Mouse (Mus musculus) embryonic facial prominence, embryonic 15.5 days (tissue): ENCODE results near the gene Mpp4. TPM values are rescaled to one million over a fixed set of nuclear protein-coding genes. Genes with fewer than 3 reads are reported as not detected.

ENCODE experiments used
- ATAC-seq: fragments of 200-750 bp; cut with Nextera tagmentation; 2 replicates; pipeline ENCODE4 v1.8.0; 2017; ENCODE audit warnings: low read depth, moderate TSS enrichment; ENCODE audit not compliant: insufficient number of reproducible peaks, low FRiP score, low TSS enrichment
- H3K27ac ChIP-seq: fragments of 300-500 bp; sonication (generic); replicated peaks from 2 replicates; pipeline ENCODE4 v1.5.1; 2015; ENCODE audit warnings: mild to moderate bottlenecking, inconsistent platforms
- H3K27me3 ChIP-seq: fragments of 300-500 bp; sonication (generic); 2 replicates; pipeline ENCODE4 v1.6.1; 2015; ENCODE audit warnings: inconsistent platforms
- H3K36me3 ChIP-seq: fragments of 300-500 bp; sonication (generic); 2 replicates; pipeline ENCODE4 v1.6.1; 2015; ENCODE audit warnings: mild to moderate bottlenecking, inconsistent platforms
- H3K4me1 ChIP-seq: fragments of 300-500 bp; sonication (generic); 2 replicates; pipeline ENCODE4 v1.6.1; 2015; ENCODE audit warnings: inconsistent platforms
- H3K4me2 ChIP-seq: fragments of 300-500 bp; sonication (generic); replicated peaks from 2 replicates; pipeline ENCODE4 v1.6.1; 2015; ENCODE audit warnings: mild to moderate bottlenecking, inconsistent platforms
- H3K4me3 ChIP-seq: fragments of 300-500 bp; sonication (generic); replicated peaks from 2 replicates; pipeline ENCODE4 v1.5.1; 2015; ENCODE audit warnings: mild to moderate bottlenecking, inconsistent platforms
- H3K9ac ChIP-seq: fragments of 300-500 bp; sonication (generic); 2 replicates; pipeline ENCODE4 v1.6.1; 2015; ENCODE audit warnings: inconsistent platforms
- H3K9me3 ChIP-seq: fragments of 300-500 bp; sonication (generic); replicated peaks from 2 replicates; pipeline ENCODE4 v1.6.1; 2016; ENCODE audit warnings: inconsistent platforms
- WGBS: fragments of 180-500 bp; shearing (Covaris S2); methylation state at CpG from one replicate; pipeline ENCODE4 v1.1.7; 2015; 5-methylcytosine and 5-hydroxymethylcytosine counted together
- polyA plus RNA-seq: library from polyadenylated mRNA; unstranded; fragments of >200 nt; fragmentation: Nextera tagmentation; extraction: Ambion mirVana; gene quantifications from 2 replicates; pipeline ENCODE4 v1.2.1, GENCODE M21; 2015

The Mpp4 gene
- polyA plus RNA-seq, 1 experiment from 2014 or later: 0.23 TPM

- no peak overlapping the region for H3K4me3 ChIP-seq
- 86% methylated on average over 4 of the region's 4 CpGs for WGBS
- H3K9ac ChIP-seq: no peak overlapping the region
- H3K36me3 ChIP-seq: peaks cover 30% of the 10 kb centered on the region; the same call in 1 of the 2 replicates
- no peaks in the 10 kb centered on the region for H3K27me3 ChIP-seq
- 0 out of 2 replicates have a peak, but pooled peaks cover 6% of the 10 kb centered on the region for H3K4me1 ChIP-seq
- ATAC-seq: no peak
- no peak overlapping the region for H3K27ac ChIP-seq
- H3K9me3 ChIP-seq: no peaks in the 10 kb centered on the region
- no peak overlapping the region for H3K4me2 ChIP-seq
These were observed 4.7 kb upstream of the Mpp4 start for GRCm38 (mm10) chr1:59167654-59168425.

- no peak overlapping the region for H3K27ac ChIP-seq
- H3K27me3 ChIP-seq: no peaks in the 10 kb centered on the region
- no peak for ATAC-seq
- H3K4me2 ChIP-seq: no peak overlapping the region
- H3K9ac ChIP-seq: no peak overlapping the region
- no peaks in the 10 kb centered on the region for H3K9me3 ChIP-seq
- H3K4me1 ChIP-seq: 0 out of 2 replicates have a peak, but pooled peaks cover 6% of the 10 kb centered on the region
- peaks cover 25% of the 10 kb centered on the region; the same call in 1 of the 2 replicates for H3K36me3 ChIP-seq
- no peak overlapping the region for H3K4me3 ChIP-seq
- WGBS: 87% methylated on average over 9 of the region's 9 CpGs
These were observed 3.2 kb upstream of the Mpp4 start for GRCm38 (mm10) chr1:59166232-59166905.

DNA sequence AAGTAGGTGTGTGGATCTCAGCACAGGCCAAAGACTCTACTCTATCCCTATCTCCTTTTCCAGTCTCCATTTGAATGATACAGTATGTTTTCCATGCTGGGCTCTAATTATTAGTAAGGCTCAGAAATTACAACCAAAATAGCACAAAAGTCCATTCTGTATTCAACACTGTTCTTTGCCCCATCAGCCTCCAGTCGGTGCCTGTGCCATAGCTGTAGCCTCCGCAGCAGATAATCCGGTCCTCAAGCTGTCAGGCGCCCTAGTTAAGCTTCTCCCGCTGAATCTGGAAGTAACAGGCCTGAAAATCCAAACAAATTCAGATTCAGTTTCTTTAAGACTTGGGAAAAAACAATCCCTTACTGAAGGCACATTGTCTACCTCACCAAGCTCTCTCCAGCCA is 729 bp upstream of the Mpp4 start:
- Histone ChIP-seq H3K9ac (no peak overlapping the region), H3K4me2 (no peak overlapping the region), H3K27ac (no peak overlapping the region), H3K4me3 (no peak overlapping the region), H3K36me3 (peaks cover 19% of the 10 kb centered on the region; the same call in 1 of the 2 replicates), H3K4me1 (0 out of 2 replicates have a peak, but pooled peaks cover 6% of the 10 kb centered on the region), H3K9me3 (no peaks in the 10 kb centered on the region), H3K27me3 (no peaks in the 10 kb centered on the region)
- ATAC-seq: no peak
- WGBS: 59% methylated on average over 5 of the region's 5 CpGs

- ATAC-seq: no peak
- Histone ChIP-seq H3K36me3 (peaks cover 12% of the 10 kb centered on the region; the same call in 1 of the 2 replicates), H3K4me3 (no peak overlapping the region), H3K27me3 (no peaks in the 10 kb centered on the region), H3K9ac (no peak overlapping the region), H3K27ac (peak overlapping the region; percentile 35), H3K9me3 (no peaks in the 10 kb centered on the region), H3K4me1 (0 out of 2 replicates have a peak, but pooled peaks cover 6% of the 10 kb centered on the region), H3K4me2 (no peak overlapping the region)
- WGBS: 37% methylated on average over 8 of the region's 8 CpGs
These were observed 722 bp downstream of the Mpp4 start for GRCm38 (mm10) chr1:59162309-59163024.

DNA sequence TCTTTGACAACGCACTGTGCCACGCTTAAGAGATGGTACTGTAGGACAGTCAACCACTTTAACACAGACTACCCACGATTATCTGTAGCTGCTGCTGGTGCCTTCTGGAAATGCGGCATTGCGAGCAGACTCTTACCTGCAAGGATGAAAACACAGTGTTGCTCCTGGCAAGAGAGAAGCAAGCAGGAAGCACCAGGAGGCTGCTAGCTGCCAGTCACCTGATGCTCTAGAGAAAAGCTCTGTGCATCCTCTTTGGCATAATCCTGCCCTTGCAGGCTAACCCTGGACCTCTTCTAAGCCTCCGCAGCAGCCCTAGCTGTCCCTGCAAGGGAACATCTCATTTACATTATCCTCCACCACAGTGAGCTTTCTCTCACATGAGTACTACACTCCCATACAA is 1.8 kb downstream of the Mpp4 start:
- Histone ChIP-seq H3K9me3 (no peaks in the 10 kb centered on the region), H3K4me3 (no peak overlapping the region), H3K27ac (no peak overlapping the region), H3K27me3 (no peaks in the 10 kb centered on the region), H3K4me1 (0 out of 2 replicates have a peak, but pooled peaks cover 6% of the 10 kb centered on the region), H3K4me2 (no peak overlapping the region), H3K9ac (no peak overlapping the region), H3K36me3 (0 out of 2 replicates have a peak, but pooled peaks cover 6% of the 10 kb centered on the region)
- ATAC-seq: no peak
- 82% methylated on average over 6 of the region's 6 CpGs for WGBS

- Histone ChIP-seq H3K9ac (no peak overlapping the region), H3K27me3 (no peaks in the 10 kb centered on the region), H3K36me3 (0 out of 2 replicates have a peak, but pooled peaks cover 2% of the 10 kb centered on the region), H3K4me3 (no peak overlapping the region), H3K4me2 (no peak overlapping the region), H3K27ac (no peak overlapping the region), H3K4me1 (0 out of 2 replicates have a peak, but pooled peaks cover 6% of the 10 kb centered on the region), H3K9me3 (no peaks in the 10 kb centered on the region)
- WGBS: 87% methylated on average over 6 of the region's 6 CpGs
- no peak for ATAC-seq
These were observed 2.3 kb downstream of the Mpp4 start for GRCm38 (mm10) chr1:59160871-59161270.

GRCm38 (mm10) chr1:59159136-59159535 is 4.1 kb downstream of the Mpp4 start:
- ATAC-seq: no peak
- H3K36me3 ChIP-seq: no peaks in the 10 kb centered on the region
- no peaks in the 10 kb centered on the region for H3K9me3 ChIP-seq
- 0 out of 2 replicates have a peak, but pooled peaks cover 6% of the 10 kb centered on the region for H3K4me1 ChIP-seq
- H3K4me2 ChIP-seq: no peak overlapping the region
- no peak overlapping the region for H3K9ac ChIP-seq
- H3K27me3 ChIP-seq: no peaks in the 10 kb centered on the region
- no peak overlapping the region for H3K4me3 ChIP-seq
- no peak overlapping the region for H3K27ac ChIP-seq
- WGBS: 86% methylated on average over 3 of the region's 3 CpGs

DNA sequence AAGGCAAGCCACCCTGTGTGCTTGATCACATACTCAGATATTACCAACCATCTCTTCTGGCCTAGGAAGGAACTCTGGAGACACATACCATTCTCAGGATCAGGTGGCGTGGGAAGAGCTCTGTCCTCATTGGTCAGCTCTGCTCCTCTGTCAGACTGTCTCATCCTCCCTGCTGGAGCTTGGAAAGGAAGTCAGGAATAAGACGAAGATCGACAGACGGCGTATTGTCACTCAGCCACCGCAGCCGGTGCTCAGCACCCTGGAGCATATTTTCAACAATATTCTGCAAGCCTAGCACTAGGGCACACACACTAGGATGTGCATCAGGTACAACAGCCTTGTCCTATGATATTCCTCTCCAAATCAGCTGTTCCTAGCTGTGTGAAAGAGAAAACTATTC is 4.7 kb downstream of the Mpp4 start:
- no peaks in the 10 kb centered on the region for H3K9me3 ChIP-seq
- ATAC-seq: no peak
- H3K4me1 ChIP-seq: 0 out of 2 replicates have a peak, but pooled peaks cover 6% of the 10 kb centered on the region
- no peak overlapping the region for H3K9ac ChIP-seq
- H3K4me3 ChIP-seq: no peak overlapping the region
- no peak overlapping the region for H3K4me2 ChIP-seq
- no peaks in the 10 kb centered on the region for H3K27me3 ChIP-seq
- H3K36me3 ChIP-seq: no peaks in the 10 kb centered on the region
- H3K27ac ChIP-seq: no peak overlapping the region
- WGBS: 67% methylated on average over 7 of the region's 7 CpGs

DNA sequence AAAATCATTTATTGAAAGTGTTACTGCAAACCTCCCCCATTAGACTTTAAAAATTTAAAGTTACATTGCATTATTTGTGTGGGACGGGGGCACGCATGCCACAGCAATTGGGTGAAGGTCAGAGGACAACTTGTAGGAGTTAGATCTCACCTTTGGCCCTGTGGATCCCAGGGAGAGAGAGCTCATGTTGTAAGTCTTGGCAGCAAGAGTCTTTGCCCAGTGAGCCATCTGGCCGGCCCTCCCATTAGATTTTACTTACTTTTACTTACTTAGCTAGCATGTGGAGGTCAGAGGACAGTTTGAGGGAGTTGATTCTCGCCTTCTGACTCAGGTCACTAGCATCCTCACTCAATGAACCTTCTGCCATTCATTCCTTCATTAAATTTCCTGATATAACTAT is 5.3 kb downstream of the Mpp4 start:
- Histone ChIP-seq H3K4me2 (no peak overlapping the region), H3K27me3 (no peaks in the 10 kb centered on the region), H3K36me3 (no peaks in the 10 kb centered on the region), H3K27ac (no peak overlapping the region), H3K4me3 (no peak overlapping the region), H3K4me1 (0 out of 2 replicates have a peak, but pooled peaks cover under 1% of the 10 kb centered on the region), H3K9me3 (no peaks in the 10 kb centered on the region), H3K9ac (no peak overlapping the region)
- 88% methylated on average over 4 of the region's 4 CpGs for WGBS
- ATAC-seq: no peak

GRCm38 (mm10) chr1:59152346-59152745 is 10.8 kb downstream of the Mpp4 start:
- Histone ChIP-seq H3K9ac (no peak overlapping the region), H3K9me3 (no peaks in the 10 kb centered on the region), H3K27ac (no peak overlapping the region), H3K36me3 (no peaks in the 10 kb centered on the region), H3K4me1 (no peaks in the 10 kb centered on the region), H3K27me3 (no peaks in the 10 kb centered on the region), H3K4me3 (no peak overlapping the region), H3K4me2 (no peak overlapping the region)
- no peak for ATAC-seq
- 69% methylated on average over 4 of the region's 4 CpGs for WGBS

DNA sequence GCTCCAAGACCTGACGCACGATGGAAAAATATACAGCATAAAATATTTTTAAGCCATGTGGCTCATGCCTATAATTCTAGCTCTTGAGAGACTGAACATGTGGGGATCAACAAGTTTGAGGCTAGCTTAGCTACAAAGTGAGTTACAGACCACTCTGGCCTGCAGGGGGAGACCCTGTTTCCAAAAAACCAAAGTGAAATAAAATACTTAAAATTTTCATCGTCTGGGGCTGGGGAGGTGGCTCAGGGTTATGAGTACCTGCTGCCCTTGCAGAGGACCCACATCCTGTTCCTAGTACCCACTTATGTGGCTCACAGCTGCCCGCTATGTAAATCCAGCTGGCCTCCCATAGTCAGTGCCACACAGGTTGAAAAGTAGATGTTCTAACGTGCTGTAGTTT is 12.6 kb downstream of the Mpp4 start:
- Histone ChIP-seq H3K36me3 (no peaks in the 10 kb centered on the region), H3K4me3 (no peak overlapping the region), H3K27me3 (no peaks in the 10 kb centered on the region), H3K4me2 (no peak overlapping the region), H3K9me3 (no peaks in the 10 kb centered on the region), H3K4me1 (no peaks in the 10 kb centered on the region), H3K27ac (no peak overlapping the region), H3K9ac (no peak overlapping the region)
- ATAC-seq: no peak
- WGBS: 74% methylated on average over 5 of the region's 5 CpGs
